Mouse (Mus musculus): ENCODE results near the gene Phactr4.

The Phactr4 gene

GRCm38 (mm10) chr4:132367480-132368201 is 54.6 kb downstream of the Phactr4 start:
- DNase-seq, result no peak

GRCm38 (mm10) chr4:132365450-132366060 is 56.7 kb downstream of the Phactr4 start:
- DNase-seq, result no peak

- no peak for DNase-seq
Measured at GRCm38 (mm10) chr4:132363487-132363886, 58.8 kb downstream of the Phactr4 start.

- DNase-seq, result no peak
Measured at GRCm38 (mm10) chr4:132359510-132359909, 62.8 kb downstream of the Phactr4 start.

GRCm38 (mm10) chr4:132356170-132356569 is 66.1 kb downstream of the Phactr4 start:
- no peak for DNase-seq

GRCm38 (mm10) chr4:132355403-132355802 is 66.9 kb downstream of the Phactr4 start:
- DNase-seq, result no peak

GRCm38 (mm10) chr4:132354571-132354970 is 67.7 kb downstream of the Phactr4 start:
- DNase-seq, result peak; percentile 19

GRCm38 (mm10) chr4:132353481-132353885 is 68.8 kb downstream of the Phactr4 start, which contains the start of gene Rcc1:
Rcc1 (minus strand) TSS chr4:132353605.
- peak; percentile 80 for DNase-seq

- no peak for DNase-seq
Measured at GRCm38 (mm10) chr4:132352739-132353138, 69.5 kb downstream of the Phactr4 start.

GRCm38 (mm10) chr4:132351401-132351800 is 70.9 kb downstream of the Phactr4 start:
- DNase-seq, result no peak

GRCm38 (mm10) chr4:132350854-132351253 is 71.4 kb downstream of the Phactr4 start:
- DNase-seq, result no peak

- no peak for DNase-seq
Measured at GRCm38 (mm10) chr4:132350123-132350740, 72.1 kb downstream of the Phactr4 start.

- DNase-seq, result no peak
Measured at GRCm38 (mm10) chr4:132349495-132350122, 72.7 kb downstream of the Phactr4 start.

- no peak for DNase-seq
Measured at GRCm38 (mm10) chr4:132346661-132347060, 75.6 kb downstream of the Phactr4 start.

GRCm38 (mm10) chr4:132346261-132346660 is 76.0 kb downstream of the Phactr4 start:
- DNase-seq, result no peak

GRCm38 (mm10) chr4:132345843-132346212 is 76.5 kb downstream of the Phactr4 start:
- no peak for DNase-seq

- peak; percentile 97 for DNase-seq
Measured at GRCm38 (mm10) chr4:132345135-132345842, 77.0 kb downstream of the Phactr4 start.

- no peak for DNase-seq
Measured at GRCm38 (mm10) chr4:132344403-132345134, 77.7 kb downstream of the Phactr4 start.

GRCm38 (mm10) chr4:132341451-132341850 is 80.8 kb downstream of the Phactr4 start:
- no peak for DNase-seq

- peak; percentile 48 for DNase-seq
Measured at GRCm38 (mm10) chr4:132338943-132339342, 83.3 kb downstream of the Phactr4 start.

- no peak for DNase-seq
Measured at GRCm38 (mm10) chr4:132332880-132333279, 89.4 kb downstream of the Phactr4 start.

- DNase-seq, result no peak
Measured at GRCm38 (mm10) chr4:132331960-132332359, 90.3 kb downstream of the Phactr4 start.
